Mouse (Mus musculus) C2C12 (cell line): ENCODE data around the gene Tatdn3.

Experiments
- CTCF ChIP-seq: IDR thresholded peaks from one replicate; pipeline ENCODE4 v1.5.1; 2011; ENCODE audit not compliant: control insufficient read depth, insufficient read depth, insufficient read length
- FOSL1 ChIP-seq: IDR thresholded peaks from one replicate; pipeline ENCODE4 v1.8.0; 2011; ENCODE audit warnings: mild to moderate bottlenecking, low read length; ENCODE audit not compliant: poor library complexity, insufficient read depth, severe bottlenecking
- MAX ChIP-seq: IDR thresholded peaks from one replicate; pipeline ENCODE4 v1.6.1; 2011; ENCODE audit warnings: mild to moderate bottlenecking, control low read depth
- MYOD1 ChIP-seq: IDR thresholded peaks from one replicate; pipeline ENCODE4 v1.6.1; 2011; ENCODE audit warnings: low read depth; ENCODE audit not compliant: control insufficient read depth, insufficient read length
- MYOG ChIP-seq: IDR thresholded peaks from one replicate; pipeline ENCODE4 v1.6.1; 2011; ENCODE audit not compliant: control insufficient read depth, insufficient read length; ENCODE audit errors: extremely low read depth

DNA sequence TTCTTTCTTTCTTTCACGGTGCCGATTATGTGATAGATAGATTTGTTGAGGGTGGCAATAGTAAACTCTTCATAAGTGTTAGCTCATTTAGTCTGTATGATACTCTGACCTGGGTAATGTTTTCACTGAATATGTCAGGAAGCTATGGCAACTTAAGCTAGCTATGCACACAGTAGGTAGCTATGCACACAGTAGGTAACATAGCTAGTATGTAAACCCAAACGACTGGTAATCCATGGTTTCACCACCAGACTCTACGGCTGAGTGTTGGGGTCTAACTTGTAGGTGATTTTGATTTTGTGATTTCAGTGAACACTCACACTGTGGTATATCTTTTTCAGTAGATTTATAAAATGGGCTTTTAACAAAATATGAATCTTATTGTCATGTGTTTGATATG is 24.7 kb downstream of the Tatdn3 start:
- TF ChIP-seq CTCF (no peak), MYOG (no peak), MAX (no peak), MYOD1 (no peak), FOSL1 (no peak)
